Mouse (Mus musculus): ENCODE data around the gene Ccnk. TPM values are rescaled to one million over a fixed set of nuclear protein-coding genes. Genes with fewer than 3 reads are reported as not detected.
A peak's percentile ranks its signal among the peaks of the same experiment; 100 is the strongest.

The Ccnk gene
- polyA plus RNA-seq, 1 experiment from 2014 or later = 3.7 TPM

DNA sequence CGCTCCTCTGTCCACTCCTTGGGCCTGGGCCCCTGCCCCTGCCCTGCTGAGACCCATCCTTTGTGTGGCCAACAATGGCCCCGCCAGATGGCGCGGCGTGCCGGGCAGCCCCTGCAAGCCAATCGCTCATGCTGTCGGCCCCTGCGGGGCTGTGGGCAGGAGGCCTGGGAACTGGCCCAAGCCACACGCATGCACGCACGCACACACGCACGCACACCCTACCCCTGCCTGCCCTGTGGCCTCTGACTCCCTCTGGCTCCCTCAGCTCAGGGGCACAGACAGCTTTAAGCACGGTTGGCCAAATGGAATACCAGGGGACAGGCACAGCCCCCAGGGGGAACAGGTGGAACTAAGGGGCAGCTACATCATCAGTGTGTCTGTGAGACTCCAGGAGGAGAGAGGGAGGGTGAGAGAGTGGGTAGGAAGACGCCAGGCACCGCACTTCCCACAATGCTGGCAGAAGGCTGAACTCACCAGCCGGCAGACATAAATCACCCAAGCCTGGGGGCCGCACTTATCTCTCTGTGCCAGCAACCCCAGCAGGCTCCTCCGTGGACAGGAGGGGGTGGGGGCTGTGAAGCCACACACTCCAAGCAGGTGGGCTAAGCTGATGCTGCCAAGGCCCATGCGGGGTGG lies 61.7 kb downstream of the Ccnk start:
- H3K36me3 ChIP-seq = no peaks in the 10 kb centered on the region
- peak overlapping the region; percentile 27 for H3K4me2 ChIP-seq
- H3K4me1 ChIP-seq = peaks cover 99% of the 10 kb centered on the region
- no peaks in the 10 kb centered on the region for H3K9me3 ChIP-seq (replicated peaks)
- H3K4me3 ChIP-seq (replicated peaks) = no peak overlapping the region
- ATAC-seq (replicated peaks; ENCODE audit: low FRiP score) = peak; percentile 7
- 0 out of 2 replicates have a peak overlapping the region, but pooled peaks have one; percentile 20 for H3K27ac ChIP-seq
- H3K9ac ChIP-seq = no peak overlapping the region
- H3K27me3 ChIP-seq = no peaks in the 10 kb centered on the region
- 15% methylated on average over 21 of the region's 21 CpGs for WGBS

GRCm38 (mm10) chr12:108241626-108242025 lies 62.2 kb downstream of the Ccnk start:
- peaks cover 99% of the 10 kb centered on the region for H3K4me1 ChIP-seq
- 48% methylated on average over 6 of the region's 6 CpGs for WGBS
- H3K9ac ChIP-seq = no peak overlapping the region
- no peaks in the 10 kb centered on the region for H3K27me3 ChIP-seq
- 0 out of 2 replicates have a peak overlapping the region, but pooled peaks have one; percentile 20 for H3K27ac ChIP-seq
- H3K9me3 ChIP-seq (replicated peaks) = no peaks in the 10 kb centered on the region
- no peak overlapping the region for H3K4me3 ChIP-seq (replicated peaks)
- no peak for ATAC-seq (replicated peaks; ENCODE audit: low FRiP score)
- H3K4me2 ChIP-seq = no peak overlapping the region
- no peaks in the 10 kb centered on the region for H3K36me3 ChIP-seq

DNA sequence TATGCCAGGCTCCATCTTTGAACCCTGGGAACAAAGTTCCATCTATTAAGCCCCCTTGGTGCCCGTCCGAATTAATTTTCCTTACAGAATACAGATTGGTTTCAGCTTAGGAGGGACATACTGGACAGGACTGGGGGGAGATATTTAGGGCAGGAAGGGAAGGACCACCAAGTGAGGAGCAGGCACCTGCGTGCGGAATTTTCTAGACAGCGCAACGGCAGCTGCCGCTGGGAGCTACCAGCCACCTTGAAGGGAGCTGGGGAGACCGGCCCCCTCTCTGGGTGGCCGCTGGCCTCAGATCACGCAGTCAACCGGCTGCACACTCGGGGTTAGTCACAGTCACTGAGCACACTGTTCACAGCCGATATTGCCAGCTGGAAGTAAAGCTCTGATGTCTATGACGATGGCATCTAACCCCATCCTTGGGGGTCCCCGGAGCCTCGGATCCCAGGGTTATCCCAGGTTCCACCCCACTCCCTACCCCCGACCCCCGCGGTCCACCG lies 62.9 kb downstream of the Ccnk start:
- Histone ChIP-seq H3K4me1 (peaks cover 99% of the 10 kb centered on the region), H3K9me3 (replicated peaks) (no peaks in the 10 kb centered on the region), H3K36me3 (no peaks in the 10 kb centered on the region), H3K9ac (no peak overlapping the region), H3K27me3 (no peaks in the 10 kb centered on the region), H3K4me2 (no peak overlapping the region), H3K27ac (no peak overlapping the region), H3K4me3 (replicated peaks) (no peak overlapping the region)
- ATAC-seq (replicated peaks; ENCODE audit: low FRiP score) = no peak
- WGBS = 63% methylated on average over 20 of the region's 20 CpGs

- H3K27ac ChIP-seq = peak overlapping the region; percentile 77
- no peak overlapping the region for H3K4me3 ChIP-seq (replicated peaks)
- no peaks in the 10 kb centered on the region for H3K27me3 ChIP-seq
- ATAC-seq (replicated peaks; ENCODE audit: low FRiP score) = peak; percentile 21
- H3K4me2 ChIP-seq = peak overlapping the region; percentile 32; the same call in 1 of the 2 replicates
- no peak overlapping the region for H3K9ac ChIP-seq
- peaks cover 94% of the 10 kb centered on the region for H3K4me1 ChIP-seq
- no peaks in the 10 kb centered on the region for H3K9me3 ChIP-seq (replicated peaks)
- 4% methylated on average over 8 of the region's 8 CpGs for WGBS
- no peaks in the 10 kb centered on the region for H3K36me3 ChIP-seq
These were observed 65.4 kb downstream of the Ccnk start for GRCm38 (mm10) chr12:108244778-108245177.

DNA sequence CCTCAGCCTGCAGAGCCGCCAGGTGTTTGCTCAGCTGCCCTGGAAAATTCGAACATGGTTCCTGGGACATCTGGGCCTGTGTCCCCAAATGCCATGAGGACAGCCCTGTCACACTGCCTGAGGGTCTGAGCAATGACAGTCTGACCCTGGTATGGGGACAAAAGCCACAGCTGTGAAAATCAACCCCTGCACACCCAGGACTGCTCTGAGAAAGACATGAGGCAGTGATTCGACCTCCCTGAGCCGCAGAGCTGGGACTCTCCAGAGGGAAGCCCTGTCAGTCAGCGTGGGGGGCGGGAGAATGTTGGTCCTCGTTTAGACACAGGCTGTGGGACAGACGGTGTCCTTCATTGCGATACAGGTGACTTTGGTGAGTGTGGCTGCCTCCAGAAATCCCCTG lies 66.2 kb downstream of the Ccnk start:
- no peak overlapping the region for H3K4me2 ChIP-seq
- no peaks in the 10 kb centered on the region for H3K27me3 ChIP-seq
- H3K4me3 ChIP-seq (replicated peaks) = no peak overlapping the region
- ATAC-seq (replicated peaks; ENCODE audit: low FRiP score) = no peak
- H3K27ac ChIP-seq = no peak overlapping the region
- H3K4me1 ChIP-seq = peaks cover 94% of the 10 kb centered on the region
- no peak overlapping the region for H3K9ac ChIP-seq
- H3K9me3 ChIP-seq (replicated peaks) = no peaks in the 10 kb centered on the region
- no peaks in the 10 kb centered on the region for H3K36me3 ChIP-seq
- 38% methylated on average over 9 of the region's 9 CpGs for WGBS

GRCm38 (mm10) chr12:108246759-108247500 lies 67.6 kb downstream of the Ccnk start:
- peaks cover 92% of the 10 kb centered on the region for H3K4me1 ChIP-seq
- no peak for ATAC-seq (replicated peaks; ENCODE audit: low FRiP score)
- H3K4me2 ChIP-seq = no peak overlapping the region
- 70% methylated on average over 10 of the region's 10 CpGs for WGBS
- no peaks in the 10 kb centered on the region for H3K9me3 ChIP-seq (replicated peaks)
- no peak overlapping the region for H3K9ac ChIP-seq
- H3K27me3 ChIP-seq = no peaks in the 10 kb centered on the region
- no peak overlapping the region for H3K4me3 ChIP-seq (replicated peaks)
- H3K27ac ChIP-seq = no peak overlapping the region
- H3K36me3 ChIP-seq = no peaks in the 10 kb centered on the region

DNA sequence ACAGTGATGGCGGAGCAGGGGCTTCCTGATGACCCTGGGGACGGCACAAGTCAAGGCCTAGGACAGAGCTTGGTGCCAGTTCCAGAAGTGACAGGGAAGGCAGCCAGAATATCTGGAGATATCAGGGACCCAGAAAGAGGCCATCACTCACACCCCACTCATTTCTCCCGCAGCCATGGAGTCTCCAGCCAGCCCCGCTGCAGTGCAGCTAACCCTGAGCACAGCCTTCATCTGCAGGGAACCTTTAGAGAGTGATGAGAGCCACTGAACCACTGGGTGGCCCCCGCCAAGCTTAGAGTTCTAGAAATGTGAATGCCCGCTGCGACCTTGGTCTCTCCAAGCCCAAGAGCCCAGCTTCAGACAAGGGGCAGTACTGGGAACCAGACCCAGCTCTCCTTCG lies 69.6 kb downstream of the Ccnk start:
- Histone ChIP-seq H3K9ac (no peak overlapping the region), H3K9me3 (replicated peaks) (no peaks in the 10 kb centered on the region), H3K4me1 (peaks cover 93% of the 10 kb centered on the region), H3K4me2 (no peak overlapping the region), H3K27me3 (no peaks in the 10 kb centered on the region), H3K4me3 (replicated peaks) (no peak overlapping the region), H3K27ac (peak overlapping the region; percentile 48; the same call in 1 of the 2 replicates), H3K36me3 (no peaks in the 10 kb centered on the region)
- 93% methylated on average over 8 of the region's 8 CpGs for WGBS
- ATAC-seq (replicated peaks; ENCODE audit: low FRiP score) = no peak

- no peak overlapping the region for H3K9ac ChIP-seq
- peak; percentile 56 for ATAC-seq (replicated peaks; ENCODE audit: low FRiP score)
- 57% methylated on average over 10 of the region's 10 CpGs for WGBS
- peaks cover 91% of the 10 kb centered on the region for H3K4me1 ChIP-seq
- no peaks in the 10 kb centered on the region for H3K27me3 ChIP-seq
- no peaks in the 10 kb centered on the region for H3K36me3 ChIP-seq
- H3K9me3 ChIP-seq (replicated peaks) = no peaks in the 10 kb centered on the region
- peak overlapping the region; percentile 48; the same call in 1 of the 2 replicates for H3K27ac ChIP-seq
- H3K4me3 ChIP-seq (replicated peaks) = no peak overlapping the region
- no peak overlapping the region for H3K4me2 ChIP-seq
These were observed 70.1 kb downstream of the Ccnk start for GRCm38 (mm10) chr12:108249522-108249921.

- Histone ChIP-seq H3K27me3 (no peaks in the 10 kb centered on the region), H3K9ac (no peak overlapping the region), H3K4me1 (peaks cover 89% of the 10 kb centered on the region), H3K4me3 (replicated peaks) (no peak overlapping the region), H3K36me3 (no peaks in the 10 kb centered on the region), H3K9me3 (replicated peaks) (no peaks in the 10 kb centered on the region), H3K4me2 (no peak overlapping the region), H3K27ac (no peak overlapping the region)
- no peak for ATAC-seq (replicated peaks; ENCODE audit: low FRiP score)
- 73% methylated on average over 31 of the region's 31 CpGs for WGBS
These were observed 71.8 kb downstream of the Ccnk start for GRCm38 (mm10) chr12:108251034-108251792.

DNA sequence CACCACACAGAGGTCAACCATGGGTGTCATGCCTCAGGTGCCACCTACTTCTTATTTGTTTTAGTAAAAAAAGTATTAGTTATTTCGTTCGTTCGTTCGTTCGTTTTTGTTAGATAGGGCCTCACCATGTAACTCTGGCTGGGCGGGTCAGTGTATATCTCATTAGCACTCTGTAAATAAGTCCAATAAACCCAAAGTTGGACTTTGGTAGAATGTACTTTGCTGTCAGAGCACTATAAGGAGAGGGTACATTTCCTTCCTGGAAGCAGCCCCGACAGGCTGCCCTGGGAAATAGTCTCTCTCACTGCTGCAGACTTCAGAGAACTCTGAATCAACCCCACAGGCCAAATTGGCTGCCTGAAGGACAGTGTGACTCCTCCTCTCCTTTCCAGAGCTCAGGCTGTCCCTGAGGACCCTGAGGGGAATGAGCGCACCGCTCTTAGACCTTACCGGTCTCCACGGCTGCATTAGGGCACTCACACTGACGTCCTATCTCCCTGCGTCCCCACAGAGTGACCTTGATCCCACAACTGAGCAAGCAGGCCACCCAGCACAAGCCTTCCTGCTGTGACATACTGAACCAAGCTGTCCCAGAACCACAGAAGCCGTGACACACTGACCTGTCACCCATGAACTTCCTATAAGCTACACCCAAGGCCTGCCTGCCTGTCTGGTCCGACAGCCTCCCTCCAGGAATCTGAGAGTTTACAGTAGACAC lies 72.6 kb downstream of the Ccnk start:
- Histone ChIP-seq H3K27me3 (no peaks in the 10 kb centered on the region), H3K9me3 (replicated peaks) (no peaks in the 10 kb centered on the region), H3K27ac (peak overlapping the region; percentile 47; the same call in 1 of the 2 replicates), H3K4me2 (no peak overlapping the region), H3K9ac (no peak overlapping the region), H3K4me1 (peaks cover 89% of the 10 kb centered on the region), H3K4me3 (replicated peaks) (no peak overlapping the region), H3K36me3 (no peaks in the 10 kb centered on the region)
- no peak for ATAC-seq (replicated peaks; ENCODE audit: low FRiP score)
- 70% methylated on average over 15 of the region's 15 CpGs for WGBS

All from kidney, embryonic 15.5 days (tissue).